Mouse (Mus musculus) testis, adult 2 months (tissue): ENCODE results near the gene Fgd4. TPM values are rescaled to one million over a fixed set of nuclear protein-coding genes. Genes with fewer than 3 reads are reported as not detected.

Experiments used
- H3K27ac ChIP-seq: fragments of 200-500 bp; 2 replicates; pipeline ENCODE4 v1.5.1; 2012; ENCODE audit warnings: low read depth, low read length; ENCODE audit not compliant: control insufficient read depth, insufficient read depth
- H3K27me3 ChIP-seq: fragments of 200-500 bp; 2 replicates; pipeline ENCODE4 v1.6.1; 2012; ENCODE audit warnings: mild to moderate bottlenecking, low read length, moderate library complexity; ENCODE audit not compliant: control insufficient read depth, insufficient read depth
- H3K36me3 ChIP-seq: fragments of 200-500 bp; 2 replicates; pipeline ENCODE4 v1.6.1; 2012; ENCODE audit warnings: mild to moderate bottlenecking, low read length; ENCODE audit not compliant: control insufficient read depth, insufficient read depth
- H3K4me1 ChIP-seq: fragments of 200-500 bp; 2 replicates; pipeline ENCODE4 v1.6.1; 2012; ENCODE audit warnings: low read length; ENCODE audit not compliant: control insufficient read depth, insufficient read depth
- H3K4me3 ChIP-seq: fragments of 200-500 bp; 2 replicates; pipeline ENCODE4 v1.5.1; 2012; ENCODE audit warnings: low read depth, mild to moderate bottlenecking, low read length, moderate library complexity, mixed read lengths; ENCODE audit not compliant: control insufficient read depth
- CTCF ChIP-seq: fragments of 200-500 bp; IDR thresholded peaks from 2 replicates; pipeline ENCODE4 v1.5.1; 2012; ENCODE audit warnings: low read depth, mild to moderate bottlenecking, inconsistent platforms, low read length, moderate library complexity; ENCODE audit not compliant: control insufficient read depth, insufficient read depth, insufficient replicate concordance
- POLR2A ChIP-seq: fragments of 200-500 bp; IDR thresholded peaks from 2 replicates; pipeline ENCODE4 v1.6.1; 2012; ENCODE audit warnings: low read depth, mild to moderate bottlenecking, inconsistent platforms, low read length, moderate library complexity; ENCODE audit not compliant: control insufficient read depth
- polyA plus RNA-seq: library from polyadenylated mRNA; depleted of rRNA; stranded (reverse); fragments of >200 nt; gene quantifications from 2 replicates; pipeline ENCODE4 v1.2.3, GENCODE M21; 2012

Fgd4 gene
- polyA plus RNA-seq, 1 experiment: 1.0 TPM

DNA sequence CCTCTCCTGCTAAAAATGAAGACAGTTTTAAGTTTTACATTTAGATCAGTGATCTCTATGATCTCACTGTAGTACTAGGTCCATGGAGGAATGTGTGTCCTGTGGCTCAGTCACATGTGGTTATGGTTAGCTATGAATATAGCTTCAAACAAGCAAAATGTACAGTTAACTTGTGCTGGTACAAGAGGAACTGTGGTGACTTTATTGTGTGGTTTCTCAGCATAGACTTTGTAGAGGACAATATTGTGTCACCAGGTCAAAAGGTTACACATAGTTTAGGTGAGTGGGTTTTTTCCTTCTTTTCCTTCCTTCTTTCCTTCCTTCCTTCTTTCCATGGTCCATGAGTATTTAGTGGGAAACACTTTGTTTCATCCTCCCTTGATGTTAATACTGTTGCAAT, 23.8 kb downstream of the Fgd4 start:
- no peaks in the 10 kb centered on the region for H3K4me1 ChIP-seq
- no peaks in the 10 kb centered on the region for H3K27me3 ChIP-seq
- H3K27ac ChIP-seq: no peak overlapping the region
- no peaks in the 10 kb centered on the region for H3K36me3 ChIP-seq
- no peak overlapping the region for H3K4me3 ChIP-seq
- TF ChIP-seq CTCF: no peak

DNA sequence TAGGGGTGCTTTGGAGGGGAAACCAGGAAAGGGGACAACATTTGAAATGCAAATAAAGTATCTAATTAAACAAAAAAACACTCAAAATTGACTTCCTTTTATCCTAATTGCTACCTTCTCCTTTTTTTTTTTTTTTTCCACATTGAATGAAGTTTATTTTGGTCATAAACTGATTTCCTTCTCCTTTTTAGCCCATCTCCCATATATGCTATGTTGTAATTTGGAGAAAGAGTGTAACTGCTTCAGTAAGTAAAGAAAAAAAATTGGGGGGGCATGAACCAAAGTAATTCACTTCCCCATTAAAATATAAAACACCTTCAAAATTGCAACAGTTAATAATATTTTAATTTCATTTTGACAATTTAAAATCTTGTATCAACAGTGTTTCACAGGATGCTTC, 25.8 kb downstream of the Fgd4 start:
- Histone ChIP-seq H3K4me3 (no peak overlapping the region), H3K4me1 (no peaks in the 10 kb centered on the region), H3K27me3 (no peaks in the 10 kb centered on the region), H3K27ac (no peak overlapping the region), H3K36me3 (no peaks in the 10 kb centered on the region)
- TF ChIP-seq POLR2A: no peak
- TF ChIP-seq CTCF: no peak

DNA sequence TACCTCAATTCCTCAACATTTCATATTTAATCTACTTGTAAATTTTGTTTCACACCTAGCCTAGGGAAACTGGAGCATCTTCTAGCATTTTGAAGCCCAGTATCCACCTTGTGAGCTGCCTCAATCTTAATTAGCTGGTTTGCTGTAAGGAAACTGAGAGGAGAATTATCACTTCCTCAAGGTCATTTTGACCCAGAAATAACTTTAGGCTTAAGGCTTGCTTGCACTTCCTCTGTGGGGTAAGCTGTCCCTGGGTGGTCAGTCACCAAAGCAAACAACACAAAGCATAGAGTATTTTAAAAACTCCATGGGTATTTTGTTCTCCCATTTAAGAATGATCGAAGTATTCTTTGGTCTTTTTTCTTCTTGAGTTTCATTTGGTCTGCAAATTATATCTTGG, 27.2 kb downstream of the Fgd4 start:
- Histone ChIP-seq H3K36me3 (no peaks in the 10 kb centered on the region), H3K27ac (no peak overlapping the region), H3K4me3 (no peak overlapping the region), H3K4me1 (no peaks in the 10 kb centered on the region), H3K27me3 (no peaks in the 10 kb centered on the region)
- TF ChIP-seq POLR2A (no peak), CTCF (no peak)

DNA sequence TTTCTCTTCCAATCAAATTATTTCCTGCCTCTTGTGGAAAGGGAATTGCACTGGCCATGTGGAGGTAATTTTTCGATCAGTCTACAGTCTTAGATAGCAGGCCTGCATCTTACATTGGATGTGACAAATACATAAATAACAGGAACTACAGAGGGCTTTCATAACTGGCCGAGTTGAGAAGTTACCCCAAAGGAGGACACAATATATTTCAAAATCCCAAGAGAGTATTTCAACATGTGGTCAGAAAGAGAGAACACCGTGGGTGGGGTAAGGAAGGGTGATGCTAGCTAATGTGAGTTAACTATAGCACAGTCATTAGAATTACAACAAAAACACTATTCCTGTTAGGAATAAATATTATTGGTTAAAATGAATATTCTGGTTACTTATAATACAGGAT, 29.0 kb downstream of the Fgd4 start:
- no peak for TF ChIP-seq POLR2A
- TF ChIP-seq CTCF: no peak
- no peaks in the 10 kb centered on the region for H3K4me1 ChIP-seq
- no peak overlapping the region for H3K4me3 ChIP-seq
- H3K27ac ChIP-seq: no peak overlapping the region
- H3K27me3 ChIP-seq: no peaks in the 10 kb centered on the region
- no peaks in the 10 kb centered on the region for H3K36me3 ChIP-seq

DNA sequence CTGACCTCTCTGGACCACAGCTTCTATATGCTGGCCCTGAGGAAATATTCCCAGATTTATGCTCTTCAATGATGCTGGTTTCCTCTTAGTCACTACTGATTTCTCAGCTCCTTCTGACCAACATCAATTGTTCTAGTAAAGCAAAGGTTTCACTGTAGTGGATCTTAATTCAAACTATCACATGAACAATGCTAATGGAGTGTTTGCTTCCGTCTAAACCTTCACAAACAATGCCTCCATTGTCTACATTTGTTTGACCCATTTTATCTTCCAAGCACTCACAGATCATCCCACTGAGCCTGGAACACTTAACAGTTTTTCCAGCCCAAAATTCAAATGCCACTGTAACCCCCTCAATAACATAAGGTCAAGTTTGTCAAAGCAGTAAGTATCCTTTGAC, 33.6 kb downstream of the Fgd4 start:
- Histone ChIP-seq H3K27ac (no peak overlapping the region), H3K4me3 (no peak overlapping the region), H3K27me3 (no peaks in the 10 kb centered on the region), H3K36me3 (no peaks in the 10 kb centered on the region), H3K4me1 (no peaks in the 10 kb centered on the region)
- TF ChIP-seq POLR2A (no peak), CTCF (no peak)

DNA sequence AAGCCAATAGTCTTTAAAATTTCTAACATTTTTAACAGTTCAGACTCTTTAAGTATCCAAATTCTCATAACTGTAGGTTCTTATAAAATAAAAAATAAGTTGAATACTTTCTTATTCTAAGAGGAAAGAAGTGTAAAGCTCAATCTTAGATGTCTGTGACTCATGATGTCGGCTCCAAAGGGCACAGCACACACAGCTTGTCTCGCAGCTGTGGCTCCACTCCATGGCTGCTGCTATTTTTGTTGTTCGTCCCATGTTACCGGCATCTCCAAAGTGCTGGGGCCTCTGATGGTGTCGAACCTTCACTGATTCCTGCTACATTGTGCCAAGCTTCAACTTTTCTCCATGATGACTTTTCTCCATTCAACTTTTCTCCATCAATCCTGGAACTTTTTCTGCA, 34.1 kb downstream of the Fgd4 start:
- no peak overlapping the region for H3K27ac ChIP-seq
- no peaks in the 10 kb centered on the region for H3K4me1 ChIP-seq
- no peak overlapping the region for H3K4me3 ChIP-seq
- no peaks in the 10 kb centered on the region for H3K27me3 ChIP-seq
- no peaks in the 10 kb centered on the region for H3K36me3 ChIP-seq
- TF ChIP-seq POLR2A (no peak), CTCF (no peak)

DNA sequence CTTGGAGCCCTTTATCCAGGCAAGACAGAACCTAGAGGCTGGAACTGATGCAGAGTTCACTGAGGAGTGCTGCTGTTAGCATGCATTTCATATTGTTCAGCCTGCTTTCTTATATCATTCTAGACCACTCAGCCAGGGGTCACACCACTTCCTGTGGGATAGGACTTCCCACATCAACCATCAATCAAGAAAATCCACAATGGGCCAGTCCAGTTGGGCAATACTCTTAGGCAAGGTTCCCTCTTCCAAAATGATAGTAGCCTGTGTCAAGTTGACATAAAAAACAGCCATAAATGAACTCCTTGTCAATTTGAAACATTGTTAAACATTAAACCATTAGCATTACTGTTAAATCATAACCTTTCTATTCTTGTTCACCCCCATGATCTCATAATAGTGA, 34.6 kb downstream of the Fgd4 start:
- no peaks in the 10 kb centered on the region for H3K36me3 ChIP-seq
- no peak overlapping the region for H3K27ac ChIP-seq
- no peaks in the 10 kb centered on the region for H3K27me3 ChIP-seq
- no peak for TF ChIP-seq POLR2A
- TF ChIP-seq CTCF: no peak
- H3K4me3 ChIP-seq: no peak overlapping the region
- H3K4me1 ChIP-seq: no peaks in the 10 kb centered on the region

DNA sequence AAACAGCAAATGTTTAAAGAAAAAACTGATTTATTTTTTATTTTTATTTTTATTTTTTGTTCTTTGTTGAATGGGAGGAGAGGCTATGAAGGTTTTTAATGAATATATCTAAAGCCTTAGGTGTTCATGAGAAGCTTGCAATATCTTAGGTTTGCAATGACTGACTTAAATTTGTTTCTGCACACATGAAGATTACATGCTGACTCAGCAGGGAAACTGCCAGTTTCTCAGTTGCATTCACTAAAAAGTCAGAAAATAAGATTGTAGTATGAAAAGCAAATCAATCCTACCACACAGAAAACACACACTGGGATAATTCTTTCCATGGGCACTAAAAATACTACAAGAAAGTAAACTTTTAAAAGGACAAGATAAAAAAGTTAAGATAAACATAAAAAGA, 39.6 kb downstream of the Fgd4 start:
- no peak overlapping the region for H3K27ac ChIP-seq

More for the DNA sequence above, 39.6 kb downstream of the Fgd4 start:
- no peaks in the 10 kb centered on the region for H3K4me1 ChIP-seq
- no peaks in the 10 kb centered on the region for H3K27me3 ChIP-seq
- TF ChIP-seq CTCF: no peak
- no peak for TF ChIP-seq POLR2A
- H3K4me3 ChIP-seq: no peak overlapping the region
- H3K36me3 ChIP-seq: no peaks in the 10 kb centered on the region
